Mouse (Mus musculus): Measurements from ENCODE around the gene Txnrd2.

Gene Txnrd2

DNA sequence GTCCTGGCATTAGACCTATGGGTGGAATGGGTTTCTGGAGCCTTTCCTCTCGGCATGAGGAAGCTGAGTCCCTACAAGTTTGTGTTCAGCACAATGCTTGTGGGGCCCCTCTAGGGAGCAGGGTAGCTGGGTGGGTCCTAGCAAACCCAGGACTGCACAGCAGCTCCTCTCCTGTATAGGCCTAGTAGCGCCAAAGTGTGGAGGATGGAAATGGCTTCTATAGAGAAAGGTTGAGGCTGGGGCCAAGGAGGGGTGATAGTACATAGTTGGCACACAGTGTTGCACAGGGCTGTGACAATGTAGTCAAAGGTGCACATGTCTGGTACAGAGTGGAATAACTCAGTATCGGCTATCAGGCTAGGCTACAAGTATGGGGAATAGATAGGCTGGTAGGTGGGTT lies 32.1 kb upstream of the Txnrd2 start:
- DNase-seq: no peak

DNA sequence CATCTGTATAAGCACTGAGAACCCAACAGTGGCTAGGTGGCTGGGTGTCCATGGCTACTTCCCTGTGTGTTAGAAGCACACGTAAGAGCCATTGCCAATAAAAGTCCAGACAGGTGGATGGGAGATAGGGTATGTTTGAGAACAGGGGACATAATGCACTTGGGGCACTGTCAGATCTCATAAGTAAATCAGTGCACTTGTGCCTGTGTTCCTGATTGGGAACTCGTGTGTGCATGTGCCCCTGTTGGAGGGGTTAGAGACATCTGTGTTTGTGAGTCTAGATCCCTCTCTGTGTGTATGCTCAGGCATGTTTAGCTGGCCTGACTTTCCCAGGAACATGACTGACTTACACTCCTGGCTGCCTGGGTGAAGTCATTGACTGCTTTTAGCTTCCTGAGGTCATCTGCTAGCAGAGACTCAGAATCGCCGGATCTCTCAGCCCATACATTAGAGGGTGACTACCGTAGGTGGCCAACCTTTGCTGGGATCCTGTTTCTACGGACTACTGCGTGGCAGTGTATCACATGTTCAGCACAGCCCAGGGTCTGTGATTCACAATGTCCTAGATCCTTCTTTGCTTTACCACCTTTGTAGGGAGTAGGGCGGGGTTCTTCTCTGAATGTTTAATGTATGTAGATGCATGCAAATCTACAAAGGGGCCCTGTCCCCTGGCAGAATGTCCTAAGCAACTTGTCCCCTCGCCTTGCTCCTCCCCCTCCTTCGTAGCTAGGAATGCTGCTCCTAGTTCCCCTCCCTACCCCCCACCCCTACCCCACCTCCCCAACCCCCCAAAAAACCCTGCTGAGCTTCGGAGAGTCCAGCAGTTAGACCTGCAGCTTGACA lies 31.2 kb upstream of the Txnrd2 start:
- no peak for DNase-seq

DNA sequence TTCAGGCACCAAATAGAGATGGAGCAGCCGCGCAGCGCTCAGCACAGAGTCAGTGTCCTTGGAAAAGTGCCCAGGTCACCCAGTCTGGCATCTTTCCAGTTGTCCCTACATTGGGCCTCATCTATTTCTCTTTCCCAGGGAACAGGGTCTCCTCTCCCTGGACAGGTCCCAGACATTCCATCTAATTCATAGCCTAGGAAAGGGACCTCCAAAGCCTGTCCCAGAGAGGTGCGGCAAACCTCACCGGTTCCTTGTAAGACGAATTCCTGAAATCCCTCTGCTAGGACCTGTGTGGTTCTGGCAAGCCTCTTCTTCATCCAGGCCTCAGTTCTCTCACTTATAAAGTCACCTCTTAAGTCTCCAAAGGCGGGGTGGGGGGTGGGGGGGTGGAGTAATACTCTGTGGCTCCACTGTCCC lies 30.6 kb upstream of the Txnrd2 start:
- no peak for DNase-seq

DNA sequence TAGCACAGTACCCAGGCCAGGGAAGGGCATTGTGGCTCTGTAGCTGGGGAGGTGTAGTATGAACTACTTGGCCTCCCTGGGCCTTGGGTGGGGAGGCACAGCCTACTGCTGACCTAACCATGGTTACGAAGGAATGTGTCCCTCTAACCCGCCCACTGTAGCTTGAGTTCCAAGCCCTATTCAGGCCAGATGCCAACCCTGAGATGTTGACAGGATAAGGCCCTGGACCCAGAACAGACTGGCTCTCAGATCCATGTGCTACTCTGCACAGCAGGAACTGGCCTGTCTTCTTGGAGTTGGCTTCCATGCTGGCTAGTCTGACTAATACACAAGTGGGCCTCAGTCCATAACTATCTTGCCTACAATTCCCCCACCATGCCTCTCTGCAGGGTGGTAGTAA lies 30.0 kb upstream of the Txnrd2 start:
- no peak for DNase-seq

DNA sequence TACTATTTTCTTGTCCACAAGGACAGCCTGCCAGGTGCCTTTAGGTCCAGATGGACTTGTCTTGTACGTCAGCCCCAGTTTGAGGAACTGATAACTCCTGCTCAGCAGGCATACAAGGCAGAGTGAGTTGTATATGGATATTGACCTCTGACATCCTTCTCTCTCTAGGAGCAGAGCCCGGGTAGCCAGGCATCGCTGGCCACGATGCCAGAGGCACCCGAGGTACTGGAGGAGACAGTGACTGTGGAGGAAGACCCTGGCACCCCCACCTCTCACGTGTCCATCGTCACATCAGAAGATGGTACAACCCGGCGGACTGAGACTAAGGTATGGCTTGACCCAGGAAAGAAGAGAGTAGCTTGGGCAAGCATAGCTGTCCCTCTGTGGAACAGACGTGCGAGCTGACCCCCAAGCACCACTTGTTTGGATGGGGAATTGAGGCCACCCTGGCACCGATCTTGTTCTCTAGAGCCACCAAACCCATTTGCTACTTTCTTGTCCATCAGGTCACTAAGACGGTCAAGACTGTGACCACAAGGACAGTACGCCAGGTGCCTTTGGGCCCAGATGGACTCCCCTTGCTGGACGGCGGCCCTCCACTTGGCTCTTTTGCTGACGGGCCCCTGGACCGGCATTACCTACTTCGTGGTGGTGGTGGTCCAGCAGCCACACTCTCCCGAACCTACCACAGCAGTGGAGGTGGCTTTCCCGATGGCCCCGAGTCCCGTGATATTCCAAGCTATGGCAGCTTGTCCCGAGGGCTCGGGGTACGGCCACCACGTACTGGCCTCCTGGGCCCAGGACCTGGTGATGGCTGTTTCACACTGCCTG lies 29.2 kb upstream of the Txnrd2 start:
- no peak for DNase-seq

- DNase-seq: no peak
These were observed 26.2 kb upstream of the Txnrd2 start for GRCm38 (mm10) chr16:18400028-18400427.

GRCm38 (mm10) chr16:18400472-18401216 lies 25.5 kb upstream of the Txnrd2 start:
- DNase-seq: no peak

DNA sequence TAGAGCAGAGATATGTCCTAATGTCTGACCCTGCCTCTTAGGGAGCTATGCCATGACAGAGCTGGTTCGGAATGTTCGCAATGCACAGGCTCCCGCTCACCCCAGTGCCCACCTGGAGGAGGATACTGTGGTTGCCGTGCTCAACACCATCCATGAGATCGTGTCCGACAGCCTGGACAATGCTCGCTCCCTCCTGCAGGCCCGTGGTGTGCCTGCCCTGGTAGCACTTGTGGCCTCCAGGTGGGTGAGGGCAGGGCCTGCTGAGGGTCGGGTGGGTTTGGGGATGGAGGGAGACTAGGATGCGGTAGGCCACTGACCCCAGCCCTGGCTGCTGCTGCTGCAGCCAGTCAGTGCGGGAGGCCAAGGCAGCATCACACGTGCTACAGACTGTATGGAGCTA lies 22.9 kb upstream of the Txnrd2 start:
- no peak for DNase-seq

GRCm38 (mm10) chr16:18405091-18405854 lies 20.9 kb upstream of the Txnrd2 start:
- DNase-seq: no peak

- DNase-seq: no peak
These were observed 20.3 kb upstream of the Txnrd2 start for GRCm38 (mm10) chr16:18405876-18406275.

- peak; percentile 66 for DNase-seq
These were observed 19.9 kb upstream of the Txnrd2 start for GRCm38 (mm10) chr16:18406293-18406692.

DNA sequence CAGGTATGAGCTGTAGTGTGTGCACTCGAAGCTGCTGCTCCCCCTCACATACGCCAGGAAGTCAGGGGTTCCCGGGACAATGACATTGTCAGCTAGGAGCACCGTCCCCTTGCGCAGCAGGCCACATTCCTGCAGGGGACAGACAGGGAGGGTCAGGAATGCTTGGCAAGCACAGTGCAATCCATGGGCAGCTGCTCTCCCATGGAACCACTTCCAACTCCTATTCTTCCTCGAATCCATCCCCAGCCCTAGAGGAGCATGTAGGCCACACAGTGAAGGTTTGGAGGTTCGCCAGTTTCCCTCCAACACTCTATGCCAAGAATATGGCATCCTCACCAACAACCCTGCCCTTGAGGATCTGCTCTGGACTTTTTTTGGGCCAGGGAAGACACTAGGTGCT lies 18.3 kb upstream of the Txnrd2 start:
- DNase-seq: no peak

- DNase-seq: no peak
These were observed 16.4 kb upstream of the Txnrd2 start for GRCm38 (mm10) chr16:18409776-18410175.

GRCm38 (mm10) chr16:18410418-18410817 lies 15.8 kb upstream of the Txnrd2 start:
- no peak for DNase-seq

GRCm38 (mm10) chr16:18411026-18411649 lies 15.0 kb upstream of the Txnrd2 start:
- no peak for DNase-seq

DNA sequence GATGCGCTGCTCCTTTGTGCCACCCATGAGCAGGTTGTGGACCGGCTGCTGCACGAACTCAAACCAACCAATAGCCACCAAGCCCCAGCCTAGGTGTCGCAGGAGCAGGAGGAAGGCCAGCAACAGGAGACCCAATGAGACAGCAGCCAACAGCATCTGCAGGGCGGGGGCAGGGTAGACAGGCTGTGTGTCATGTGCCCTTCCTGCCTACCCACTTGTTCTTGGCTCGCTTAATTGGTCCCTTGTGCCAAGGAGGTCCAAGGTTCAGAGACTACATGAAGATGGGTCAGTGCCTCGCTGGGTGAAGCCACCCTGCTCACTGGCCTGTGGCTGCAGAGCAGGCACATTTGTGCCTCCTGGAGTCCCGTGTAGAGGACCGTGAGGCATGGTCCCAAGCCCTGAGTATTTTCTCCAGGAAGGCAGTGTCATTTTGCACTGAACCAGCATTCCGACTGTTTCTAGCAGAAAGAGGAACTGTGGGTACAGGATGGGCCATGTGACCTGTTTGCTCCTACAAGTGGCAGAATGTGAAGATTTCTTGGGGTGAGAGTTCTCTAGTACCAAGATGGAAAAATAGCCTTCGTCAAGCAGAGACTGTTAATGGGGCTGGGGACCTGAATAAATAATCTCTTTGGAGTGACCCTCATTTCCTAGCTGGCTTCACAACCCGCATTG lies 14.2 kb upstream of the Txnrd2 start:
- DNase-seq: no peak

DNA sequence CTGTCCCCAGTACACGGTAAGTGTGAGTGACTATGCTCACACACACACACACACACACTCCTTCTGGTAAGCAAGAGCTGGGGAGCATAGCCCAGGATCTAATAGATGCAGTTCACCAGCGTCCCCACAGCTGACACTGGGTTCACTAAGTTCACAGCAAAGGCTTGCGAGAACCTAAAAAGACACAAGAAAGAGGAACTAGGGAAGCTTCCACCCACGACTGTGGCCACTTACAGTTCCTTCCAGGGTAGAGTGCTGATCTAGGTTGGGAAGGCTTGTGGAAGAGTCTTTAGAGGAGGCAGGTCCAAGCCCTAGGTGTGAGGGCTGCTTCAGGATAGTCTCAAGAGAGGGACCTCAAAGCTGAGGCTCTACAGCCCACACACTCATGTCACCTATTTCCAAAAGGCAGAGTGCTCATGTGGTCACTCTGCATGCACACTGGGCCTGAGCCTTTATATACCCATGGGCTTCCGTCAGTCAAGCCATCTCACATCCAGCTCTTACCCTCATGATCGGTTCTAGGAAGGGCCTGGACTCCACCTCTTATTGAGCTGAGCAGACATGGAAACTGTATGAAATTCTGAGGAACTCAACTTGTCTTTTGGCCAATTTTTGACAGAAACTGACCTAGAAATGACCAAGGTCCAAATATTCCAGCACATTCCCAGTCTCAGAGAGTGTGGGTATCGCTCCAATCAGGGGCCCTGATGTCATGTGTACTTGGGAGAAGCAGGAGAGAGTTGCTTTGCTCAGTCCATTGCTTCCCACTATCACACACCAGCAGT lies 13.0 kb upstream of the Txnrd2 start:
- DNase-seq: no peak

DNA sequence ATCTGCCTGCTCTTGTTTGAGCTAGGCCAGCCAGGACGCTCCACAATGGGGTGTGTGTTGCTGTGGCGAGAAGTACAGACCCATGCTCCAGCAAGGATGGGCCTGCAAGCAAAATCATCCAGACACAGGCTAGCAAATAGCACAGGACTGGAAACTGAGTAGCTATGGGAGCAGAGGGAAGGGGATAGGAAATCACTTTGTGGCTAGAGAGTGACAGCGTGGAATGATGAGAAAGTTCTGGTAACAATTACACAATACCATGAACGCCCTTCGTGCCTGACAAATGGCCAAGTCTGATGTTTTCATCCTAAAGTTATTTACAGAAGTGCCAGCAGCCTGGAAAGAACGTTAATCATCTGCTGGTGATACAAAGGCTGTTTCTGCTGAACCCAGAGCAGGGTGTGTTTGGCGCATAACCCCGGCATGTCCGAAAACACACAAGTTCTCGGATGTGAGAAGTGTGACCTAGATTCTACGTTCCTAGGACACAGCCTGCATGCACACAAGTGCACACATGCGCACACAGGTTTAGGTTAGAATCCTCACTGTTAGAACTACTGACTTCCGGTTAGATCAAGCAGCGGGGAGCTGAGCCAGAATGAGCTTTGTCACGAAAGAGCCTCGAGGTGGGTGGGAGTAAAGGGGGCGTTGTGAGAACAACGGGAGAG lies 10.0 kb upstream of the Txnrd2 start:
- peak; percentile 87 for DNase-seq

- no peak for DNase-seq
These were observed 9.3 kb upstream of the Txnrd2 start for GRCm38 (mm10) chr16:18416837-18417236.

- no peak for DNase-seq
These were observed 8.7 kb upstream of the Txnrd2 start for GRCm38 (mm10) chr16:18417491-18417890.

All from right cerebral cortex, adult 18-20 months (tissue).